ENCODE assay signal across 10 mouse cellular contexts in genomic region chr7:135165155-135165554, GRCm38 (mm10).
A peak's percentile ranks its signal among the peaks of the same experiment; 100 is the strongest.
DNase-seq lines count a peak whose midpoint lies in the region; ATAC-seq and TF ChIP-seq lines count a peak whose summit lies in the region.
"Had no signal": no experiment of that assay in that cellular context is flagged by ENCODE, and none has a peak within 500 bp of the region (broad histone marks: within the 10 kb centered on the region; RNA-seq: fewer than 3 reads in every experiment).

No protein-coding gene starts in this region.

- H3K4me2 ChIP-seq in liver, postnatal 0 days (ENCODE audit: low read depth, low read length): no peak overlapping the region
- H3K4me2 ChIP-seq: embryonic facial prominence, embryonic 13.5 days had no signal

- no peak overlapping the region for H3K27ac ChIP-seq in thymus, adult 2 months (ENCODE audit: control insufficient read depth, insufficient read depth, low read length)
- no peak overlapping the region for H3K27ac ChIP-seq in cerebellum, adult 2 months (ENCODE audit: insufficient read depth, low read length)
- H3K27ac ChIP-seq in liver, postnatal 0 days (ENCODE audit: low read depth): no peak overlapping the region
- H3K27ac ChIP-seq: embryonic facial prominence, embryonic 13.5 days had no signal

- H3K4me1 ChIP-seq in thymus, adult 2 months (replicated peaks; ENCODE audit: control insufficient read depth, insufficient read depth, low read length): no peaks in the 10 kb centered on the region
- H3K4me1 ChIP-seq in cerebellum, adult 2 months (ENCODE audit: control insufficient read depth, insufficient read depth, low read length): no peaks in the 10 kb centered on the region
- no peaks in the 10 kb centered on the region for H3K4me1 ChIP-seq in liver, postnatal 0 days (ENCODE audit: insufficient read depth)
- H3K4me1 ChIP-seq: embryonic facial prominence, embryonic 13.5 days; megakaryocyte, embryonic 14.5 days had no signal

- H3K9ac ChIP-seq in liver, postnatal 0 days (replicated peaks): no peak overlapping the region
- H3K9ac ChIP-seq: embryonic facial prominence, embryonic 13.5 days had no signal

- TF ChIP-seq CTCF in thymus, adult 2 months (IDR thresholded peaks at IDR 0.05; ENCODE audit: borderline replicate concordance, control insufficient read depth, extremely low read depth, insufficient read depth, low read length, poor library complexity): no peak
- peak; percentile 59 for TF ChIP-seq CTCF in cerebellum, adult 2 months (IDR thresholded peaks at IDR 0.05; ENCODE audit: borderline replicate concordance, insufficient read depth, low read depth, low read length)
- peak; percentile 64 for TF ChIP-seq CTCF in liver, postnatal 0 days (IDR thresholded peaks at IDR 0.05; ENCODE audit: low read depth)

- H3K9me3 ChIP-seq in liver, postnatal 0 days (ENCODE audit: low read length): no peaks in the 10 kb centered on the region
- H3K9me3 ChIP-seq: embryonic facial prominence, embryonic 13.5 days; megakaryocyte, embryonic 14.5 days had no signal

- no peak for TF ChIP-seq POLR2A in thymus, adult 2 months (IDR thresholded peaks at IDR 0.05; ENCODE audit: control insufficient read depth, extremely low read depth, insufficient read depth, low read length, poor library complexity)
- TF ChIP-seq POLR2A in cerebellum, adult 2 months (IDR thresholded peaks at IDR 0.05; ENCODE audit: borderline replicate concordance, insufficient read depth, low read length): no peak

- ATAC-seq in liver, postnatal 0 days: no peak

- no peak overlapping the region for H3K4me3 ChIP-seq in thymus, adult 2 months (ENCODE audit: control insufficient read depth, insufficient read depth, low read length)
- no peak overlapping the region for H3K4me3 ChIP-seq in cerebellum, adult 2 months (replicated peaks; ENCODE audit: insufficient read depth, low read depth, low read length)
- H3K4me3 ChIP-seq in liver, postnatal 0 days (ENCODE audit: low read depth, low read length): no peak overlapping the region
- H3K4me3 ChIP-seq: embryonic facial prominence, embryonic 13.5 days; megakaryocyte, embryonic 14.5 days had no signal

- WGBS in thymus, adult 2 months: 50% methylated on average over 3 of the region's 3 CpGs
- 46% methylated on average over 3 of the region's 3 CpGs for WGBS in cerebellum, adult 2 months
- WGBS in liver, postnatal 0 days (ENCODE audit: insufficient replicate concordance): 38% methylated on average over 3 of the region's 3 CpGs

- no peaks in the 10 kb centered on the region for H3K27me3 ChIP-seq in thymus, adult 2 months (ENCODE audit: control insufficient read depth, insufficient read depth, low read length)
- no peaks in the 10 kb centered on the region for H3K27me3 ChIP-seq in cerebellum, adult 2 months (ENCODE audit: control insufficient read depth, insufficient read depth, low read length)
- H3K27me3 ChIP-seq in liver, postnatal 0 days (ENCODE audit: insufficient read depth, low read length): no peaks in the 10 kb centered on the region
- H3K27me3 ChIP-seq: embryonic facial prominence, embryonic 13.5 days; megakaryocyte, embryonic 14.5 days had no signal

- no peaks in the 10 kb centered on the region for H3K36me3 ChIP-seq in thymus, adult 2 months (ENCODE audit: control insufficient read depth, insufficient read depth, low read length)
- peaks cover 16% of the 10 kb centered on the region; the same call in 1 of the 2 replicates for H3K36me3 ChIP-seq in liver, postnatal 0 days (replicated peaks; ENCODE audit: insufficient read depth, low read length)

- TF ChIP-seq EP300 in liver, postnatal 0 days (IDR thresholded peaks at IDR 0.05; ENCODE audit: low read depth): no peak

- peak; percentile 31 for DNase-seq in thymus, adult 2 months
- DNase-seq in thymus, adult 18-20 months: no peak
- peak; percentile 35 to 39 for DNase-seq in cerebellum, adult 2 months
- DNase-seq in frontal cortex, postnatal 25 days (ENCODE audit: low spot score in 2 of 2): peak; percentile 38 to 53
- DNase-seq in kidney, postnatal 25 days: peak; percentile 57 to 81
- DNase-seq in liver, postnatal 0 days: peak; percentile 34
- peak; percentile 42 to 69 for DNase-seq in right cerebral cortex, postnatal 10 days (ENCODE audit: low spot score in 2 of 2)
- DNase-seq in T-cell, adult 2 months (ENCODE audit: low spot score): no peak

Comparison
In these comparisons a context has a peak if more than half of its experiments do, and no peak if none do; other contexts are left out.
1. DNase-seq: peak in thymus, adult 2 months (single experiment), cerebellum, adult 2 months (2 of 2), frontal cortex, postnatal 25 days (2 of 2), kidney, postnatal 25 days (2 of 2), liver, postnatal 0 days (single experiment) and right cerebral cortex, postnatal 10 days (2 of 2); none in thymus, adult 18-20 months (0 of 2) and T-cell, adult 2 months (single experiment).